Mouse (Mus musculus): Measurements from ENCODE around the gene Aqp3. TPM values are rescaled to one million over a fixed set of nuclear protein-coding genes. Genes with fewer than 3 reads are reported as not detected.
A peak's percentile ranks its signal among the peaks of the same experiment; 100 is the strongest.

Aqp3 gene
- polyA plus RNA-seq (2014; fragmentation: Nextera tagmentation; extraction: Ambion mirVana) = 12.8 and 13.3 TPM in 2 replicates

DNA sequence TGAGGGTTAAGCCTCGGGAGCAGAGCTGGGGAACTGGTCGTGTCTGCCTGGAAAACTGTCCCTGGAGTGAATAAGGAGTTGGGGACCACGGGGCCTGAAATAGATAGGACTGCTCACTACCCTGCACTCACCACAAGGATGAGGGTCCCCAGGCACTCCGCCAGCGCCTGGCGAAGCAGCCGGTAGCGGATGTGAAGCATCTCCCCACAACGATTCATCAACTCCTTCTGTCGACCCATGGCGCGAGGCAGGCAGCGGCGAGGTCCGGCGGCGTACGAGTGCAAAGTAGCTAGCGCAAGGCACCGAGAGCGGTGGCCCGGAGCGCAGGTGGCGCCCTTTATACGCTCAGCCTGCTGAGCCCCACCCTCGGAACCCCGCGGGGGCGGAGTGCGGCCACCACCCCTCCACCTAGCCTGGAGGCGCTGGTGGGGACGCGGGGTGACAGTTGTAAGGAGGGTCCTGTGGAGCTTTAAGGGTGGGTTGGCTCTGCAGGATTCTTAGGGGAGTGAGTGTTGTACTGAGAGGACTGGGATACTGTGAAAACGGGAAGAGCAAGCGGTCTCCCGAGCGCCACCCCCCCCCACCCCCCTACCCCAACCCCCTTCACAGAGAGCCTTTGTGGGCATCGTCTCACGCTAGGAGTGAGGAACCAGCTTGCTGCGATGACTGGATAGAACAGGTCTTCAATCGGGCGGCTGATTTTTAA, at the start of gene Aqp3:
TSS of gene Aqp3 (minus strand) at position 313 of the 706 bp plus-strand sequence.
- peak; percentile 55 for ATAC-seq (ENCODE audit: low FRiP score, low TSS enrichment)
- Histone ChIP-seq H3K27ac (ENCODE audit: low read depth, low read length) (no peak within 1 kb of the TSS), H3K27me3 (ENCODE audit: control insufficient read depth, insufficient read depth, low read length) (peaks cover 9% of the 10 kb centered on the region; the same call in 1 of the 2 replicates)

DNA sequence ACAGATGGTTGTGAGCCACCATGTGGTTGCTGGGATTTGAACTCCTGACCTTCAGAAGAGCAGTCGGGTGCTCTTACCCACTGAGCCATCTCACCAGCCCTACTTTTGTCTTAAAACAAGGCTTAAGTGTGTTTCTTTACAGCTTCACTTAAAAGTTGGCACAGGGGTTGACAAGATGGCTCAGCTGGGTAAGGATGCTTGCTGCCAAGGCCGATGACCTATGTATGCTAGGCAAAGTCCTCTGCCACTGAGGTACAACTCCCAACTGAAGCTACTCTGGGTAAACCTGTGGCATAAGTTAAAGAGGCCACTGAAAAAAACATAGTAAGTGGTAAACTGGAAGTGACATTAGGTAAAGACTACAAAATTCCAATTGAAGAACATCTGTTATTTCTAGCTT, 44.6 kb upstream of the Aqp3 start:
- no peak overlapping the region for H3K4me2 ChIP-seq (replicated peaks; ENCODE audit: low read depth, low read length)
- no peaks in the 10 kb centered on the region for H3K27me3 ChIP-seq (ENCODE audit: control insufficient read depth, insufficient read depth, low read length)
- 83% methylated on average over 2 of the region's 2 CpGs for WGBS
- ATAC-seq (ENCODE audit: low FRiP score, low TSS enrichment) = no peak
- no peaks in the 10 kb centered on the region for H3K9me3 ChIP-seq (ENCODE audit: control insufficient read depth, low read length)
- peaks cover 6% of the 10 kb centered on the region; the same call in 1 of the 2 replicates for H3K4me1 ChIP-seq (ENCODE audit: control insufficient read depth, insufficient read depth, low read length)
- H3K27ac ChIP-seq (ENCODE audit: low read depth, low read length) = no peak overlapping the region
- no peak overlapping the region for H3K4me3 ChIP-seq (ENCODE audit: low read length)
- H3K36me3 ChIP-seq (ENCODE audit: control insufficient read depth, insufficient read depth, low read length) = peaks cover 29% of the 10 kb centered on the region; the same call in 1 of the 2 replicates
- H3K9ac ChIP-seq (ENCODE audit: low read depth, low read length) = no peak overlapping the region

More for the DNA sequence above, at the start of gene Aqp3:
- peaks cover 22% of the 10 kb centered on the region for H3K4me1 ChIP-seq (ENCODE audit: control insufficient read depth, insufficient read depth, low read length)
- H3K4me3 ChIP-seq (ENCODE audit: low read length) = peak within 1 kb of the TSS; percentile 38
- no peaks in the 10 kb centered on the region for H3K36me3 ChIP-seq (ENCODE audit: control insufficient read depth, insufficient read depth, low read length)
- peak within 1 kb of the TSS; percentile 88 for H3K4me2 ChIP-seq (replicated peaks; ENCODE audit: low read depth, low read length)
- H3K9ac ChIP-seq (ENCODE audit: low read depth, low read length) = peak within 1 kb of the TSS; percentile 44
- WGBS = under 1% methylated on average over 42 of the region's 42 CpGs
- no peaks in the 10 kb centered on the region for H3K9me3 ChIP-seq (ENCODE audit: control insufficient read depth, low read length)

DNA sequence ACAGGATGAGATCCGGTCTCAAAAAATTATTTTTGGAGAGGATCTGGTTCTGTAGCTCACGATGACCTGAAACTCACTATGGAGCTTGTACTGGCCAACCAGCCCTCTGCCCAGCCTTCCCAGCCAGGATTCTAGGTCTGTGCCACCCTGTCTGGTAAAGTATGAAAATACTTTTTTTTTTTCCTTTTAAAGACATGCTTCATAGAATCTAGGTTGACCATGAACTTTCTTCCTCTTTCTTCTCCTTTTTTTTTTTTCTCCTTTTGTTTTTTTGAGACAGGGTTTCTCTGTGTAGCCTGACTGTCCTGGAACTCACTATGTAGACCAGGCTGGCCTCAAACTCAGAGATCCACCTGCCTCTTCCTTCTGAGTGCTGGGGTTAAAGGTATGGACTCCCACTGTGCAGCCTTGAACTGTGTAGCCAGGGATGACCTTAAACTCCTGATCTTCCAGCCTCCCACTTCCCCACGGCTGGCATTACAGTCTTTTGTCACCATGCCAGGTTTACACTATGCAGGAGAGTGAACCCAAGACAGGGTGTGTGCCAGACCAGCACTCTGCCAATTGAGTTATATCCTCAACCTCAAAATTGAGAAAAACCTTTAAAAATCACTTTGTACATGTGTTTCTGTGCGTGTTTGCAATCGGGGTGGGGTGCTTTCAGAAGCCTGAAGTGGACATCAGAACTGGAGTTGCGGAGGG, 42.3 kb upstream of the Aqp3 start:
- Histone ChIP-seq H3K36me3 (ENCODE audit: control insufficient read depth, insufficient read depth, low read length) (peaks cover 29% of the 10 kb centered on the region; the same call in 1 of the 2 replicates), H3K9ac (ENCODE audit: low read depth, low read length) (no peak overlapping the region), H3K4me1 (ENCODE audit: control insufficient read depth, insufficient read depth, low read length) (peaks cover 6% of the 10 kb centered on the region; the same call in 1 of the 2 replicates), H3K4me3 (ENCODE audit: low read length) (no peak overlapping the region), H3K27ac (ENCODE audit: low read depth, low read length) (no peak overlapping the region), H3K9me3 (ENCODE audit: control insufficient read depth, low read length) (no peaks in the 10 kb centered on the region), H3K4me2 (replicated peaks; ENCODE audit: low read depth, low read length) (no peak overlapping the region), H3K27me3 (ENCODE audit: control insufficient read depth, insufficient read depth, low read length) (no peaks in the 10 kb centered on the region)
- no peak for ATAC-seq (ENCODE audit: low FRiP score, low TSS enrichment)
- WGBS = 89% methylated on average over 6 of the region's 6 CpGs

DNA sequence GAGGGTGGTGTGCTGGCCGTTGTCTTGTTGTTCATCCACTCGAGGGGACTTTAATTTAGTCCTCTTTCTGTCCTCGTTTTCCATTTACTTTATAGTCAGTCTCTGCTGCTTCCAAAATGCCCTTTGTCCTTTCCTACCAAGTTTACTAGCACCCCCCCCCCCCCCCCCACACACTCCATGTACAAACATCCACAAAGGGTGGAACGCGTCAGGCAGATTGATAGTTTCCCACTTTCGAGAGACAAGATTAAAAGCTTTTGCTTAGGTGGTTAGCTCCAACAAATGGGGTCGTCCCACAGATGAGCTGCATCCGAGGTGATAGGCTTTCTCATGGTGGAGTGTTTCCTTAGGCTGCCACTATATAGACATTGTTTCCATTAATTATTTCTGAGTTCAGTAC, 38.8 kb upstream of the Aqp3 start:
- peak overlapping the region; percentile 99; the same call in 1 of the 2 replicates for H3K27ac ChIP-seq (ENCODE audit: low read depth, low read length)
- no peaks in the 10 kb centered on the region for H3K9me3 ChIP-seq (ENCODE audit: control insufficient read depth, low read length)
- 0% methylated on average over 8 of the region's 8 CpGs for WGBS
- peak overlapping the region; percentile 94 for H3K4me3 ChIP-seq (ENCODE audit: low read length)
- H3K4me1 ChIP-seq (ENCODE audit: control insufficient read depth, insufficient read depth, low read length) = peaks cover 17% of the 10 kb centered on the region
- H3K36me3 ChIP-seq (ENCODE audit: control insufficient read depth, insufficient read depth, low read length) = peaks cover 17% of the 10 kb centered on the region; the same call in 1 of the 2 replicates
- H3K27me3 ChIP-seq (ENCODE audit: control insufficient read depth, insufficient read depth, low read length) = no peaks in the 10 kb centered on the region
- H3K4me2 ChIP-seq (replicated peaks; ENCODE audit: low read depth, low read length) = peak overlapping the region; percentile 53
- ATAC-seq (ENCODE audit: low FRiP score, low TSS enrichment) = no peak
- peak overlapping the region; percentile 99 for H3K9ac ChIP-seq (ENCODE audit: low read depth, low read length)

DNA sequence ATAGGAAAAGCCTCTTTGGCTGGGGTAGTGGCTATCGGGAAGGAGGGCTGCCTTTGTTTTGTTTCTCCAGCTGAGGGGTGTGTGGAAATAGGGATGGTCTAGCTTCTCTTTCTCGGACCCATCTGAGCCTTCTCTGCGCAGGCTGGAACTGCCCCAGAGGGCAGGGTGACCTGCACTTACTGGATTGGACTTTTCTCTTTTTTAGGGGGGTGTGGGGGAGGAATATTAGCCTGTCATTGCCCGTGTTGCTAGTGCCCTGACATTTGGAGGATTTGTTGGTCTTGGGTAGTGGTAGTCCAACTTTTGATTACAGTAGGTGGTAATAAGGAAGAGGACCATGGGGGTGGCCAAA, 38.4 kb upstream of the Aqp3 start:
- Histone ChIP-seq H3K9me3 (ENCODE audit: control insufficient read depth, low read length) (no peaks in the 10 kb centered on the region), H3K4me1 (ENCODE audit: control insufficient read depth, insufficient read depth, low read length) (peaks cover 17% of the 10 kb centered on the region), H3K27me3 (ENCODE audit: control insufficient read depth, insufficient read depth, low read length) (no peaks in the 10 kb centered on the region), H3K9ac (ENCODE audit: low read depth, low read length) (peak overlapping the region; percentile 99), H3K4me3 (ENCODE audit: low read length) (peak overlapping the region; percentile 94), H3K27ac (ENCODE audit: low read depth, low read length) (peak overlapping the region; percentile 99), H3K4me2 (replicated peaks; ENCODE audit: low read depth, low read length) (peak overlapping the region; percentile 53), H3K36me3 (ENCODE audit: control insufficient read depth, insufficient read depth, low read length) (peaks cover 15% of the 10 kb centered on the region; the same call in 1 of the 2 replicates)
- peak; percentile 22 for ATAC-seq (ENCODE audit: low FRiP score, low TSS enrichment)
- 0% methylated on average over 4 of the region's 4 CpGs for WGBS

DNA sequence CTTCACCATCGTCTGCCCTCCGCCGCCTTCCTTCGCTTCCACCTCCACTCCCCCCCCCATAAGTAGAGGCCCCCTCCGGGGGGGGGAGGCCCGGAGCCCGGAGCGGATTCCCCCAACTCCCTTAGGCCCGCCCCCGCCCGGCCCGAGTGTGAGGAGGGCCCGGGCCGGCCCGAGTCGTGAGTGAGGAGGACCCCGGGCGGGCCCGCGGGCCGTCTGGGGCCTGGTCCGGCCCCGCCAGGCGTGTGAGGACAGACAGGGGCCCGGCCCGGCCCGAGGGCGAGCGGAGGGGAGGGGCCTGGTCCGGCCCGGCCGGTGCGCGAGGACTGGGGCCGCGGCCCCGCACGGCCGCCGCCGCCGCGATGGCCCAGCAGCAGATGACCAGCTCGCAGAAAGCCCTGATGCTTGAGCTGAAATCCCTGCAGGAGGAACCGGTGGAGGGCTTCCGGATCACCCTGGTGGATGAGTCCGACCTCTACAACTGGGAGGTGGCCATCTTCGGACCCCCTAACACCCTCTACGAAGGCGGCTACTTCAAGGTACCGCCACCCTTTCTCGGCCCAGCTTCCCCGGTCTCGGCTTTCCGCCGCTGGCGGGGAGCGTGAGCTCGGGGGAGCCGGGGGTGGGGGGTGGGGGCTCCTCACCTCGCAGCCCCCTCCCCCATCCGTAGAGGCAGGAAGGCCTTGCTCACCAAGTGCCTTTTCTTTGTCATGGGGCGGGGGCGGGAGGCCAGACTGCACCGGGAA, 37.9 kb upstream of the Aqp3 start, which contains the start of gene Ube2r2:
TSS of gene Ube2r2 (plus strand) at position 33 of the 743 bp plus-strand sequence.
- peak within 1 kb of the TSS; percentile 94 for H3K4me3 ChIP-seq (ENCODE audit: low read length)
- under 1% methylated on average over 56 of the region's 65 CpGs for WGBS
- no peaks in the 10 kb centered on the region for H3K9me3 ChIP-seq (ENCODE audit: control insufficient read depth, low read length)
- H3K27ac ChIP-seq (ENCODE audit: low read depth, low read length) = peak within 1 kb of the TSS; percentile 99
- H3K27me3 ChIP-seq (ENCODE audit: control insufficient read depth, insufficient read depth, low read length) = no peaks in the 10 kb centered on the region
- peak within 1 kb of the TSS; percentile 53 for H3K4me2 ChIP-seq (replicated peaks; ENCODE audit: low read depth, low read length)
- H3K9ac ChIP-seq (ENCODE audit: low read depth, low read length) = peak within 1 kb of the TSS; percentile 99
- ATAC-seq (ENCODE audit: low FRiP score, low TSS enrichment) = peak; percentile 87
- H3K4me1 ChIP-seq (ENCODE audit: control insufficient read depth, insufficient read depth, low read length) = peaks cover 17% of the 10 kb centered on the region
- H3K36me3 ChIP-seq (ENCODE audit: control insufficient read depth, insufficient read depth, low read length) = peaks cover 10% of the 10 kb centered on the region; the same call in 1 of the 2 replicates

DNA sequence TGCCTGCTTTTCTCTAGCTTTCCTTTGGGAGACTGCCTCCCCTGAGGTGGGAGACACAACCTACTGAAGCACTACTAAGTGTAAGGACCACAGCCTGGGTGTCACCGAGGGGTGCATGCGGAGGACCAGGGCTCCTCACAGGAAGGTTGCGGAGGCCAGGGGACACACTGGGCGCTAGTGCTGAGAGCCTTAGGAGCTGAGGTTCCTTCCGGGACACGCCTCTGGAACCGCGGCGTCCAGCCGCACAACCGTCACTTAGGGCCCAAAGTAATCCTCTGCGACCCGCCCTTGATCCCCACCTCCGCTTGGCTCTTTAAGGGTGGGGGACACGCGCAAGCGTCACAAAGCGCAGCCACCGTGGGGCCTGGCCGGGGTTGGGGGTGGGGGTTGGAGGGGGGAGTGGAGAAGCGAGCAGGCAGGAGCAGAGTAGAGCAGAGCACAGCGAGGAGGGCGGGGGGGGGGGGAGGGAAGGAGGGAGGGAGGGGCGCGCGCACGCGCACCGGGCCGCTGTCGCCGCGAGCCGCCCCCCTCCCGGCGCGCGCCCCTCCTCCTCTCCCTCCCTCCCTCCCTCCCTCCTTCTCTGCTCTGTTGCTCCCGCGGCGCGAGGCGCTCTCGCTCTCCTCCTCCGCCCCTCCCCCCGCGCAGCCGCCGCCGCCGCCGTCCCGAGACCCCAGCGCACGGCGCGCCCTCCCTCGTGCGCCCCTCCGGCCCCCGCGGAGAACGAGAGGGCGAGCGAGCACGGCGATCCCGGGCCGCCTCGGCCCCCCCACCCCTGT, 37.1 kb upstream of the Aqp3 start:
- H3K4me1 ChIP-seq (ENCODE audit: control insufficient read depth, insufficient read depth, low read length) = peaks cover 17% of the 10 kb centered on the region
- peaks cover 6% of the 10 kb centered on the region; the same call in 1 of the 2 replicates for H3K36me3 ChIP-seq (ENCODE audit: control insufficient read depth, insufficient read depth, low read length)
- no peaks in the 10 kb centered on the region for H3K27me3 ChIP-seq (ENCODE audit: control insufficient read depth, insufficient read depth, low read length)
- peak overlapping the region; percentile 99 for H3K27ac ChIP-seq (ENCODE audit: low read depth, low read length)
- H3K4me2 ChIP-seq (replicated peaks; ENCODE audit: low read depth, low read length) = peak overlapping the region; percentile 53
- ATAC-seq (ENCODE audit: low FRiP score, low TSS enrichment) = peak; percentile 93
- no peaks in the 10 kb centered on the region for H3K9me3 ChIP-seq (ENCODE audit: control insufficient read depth, low read length)
- peak overlapping the region; percentile 99 for H3K9ac ChIP-seq (ENCODE audit: low read depth, low read length)
- under 1% methylated on average over 27 of the region's 70 CpGs for WGBS
- peak overlapping the region; percentile 94 for H3K4me3 ChIP-seq (ENCODE audit: low read length)
